30 mouse cellular contexts compared by ENCODE assay signal in the genomic region with DNA sequence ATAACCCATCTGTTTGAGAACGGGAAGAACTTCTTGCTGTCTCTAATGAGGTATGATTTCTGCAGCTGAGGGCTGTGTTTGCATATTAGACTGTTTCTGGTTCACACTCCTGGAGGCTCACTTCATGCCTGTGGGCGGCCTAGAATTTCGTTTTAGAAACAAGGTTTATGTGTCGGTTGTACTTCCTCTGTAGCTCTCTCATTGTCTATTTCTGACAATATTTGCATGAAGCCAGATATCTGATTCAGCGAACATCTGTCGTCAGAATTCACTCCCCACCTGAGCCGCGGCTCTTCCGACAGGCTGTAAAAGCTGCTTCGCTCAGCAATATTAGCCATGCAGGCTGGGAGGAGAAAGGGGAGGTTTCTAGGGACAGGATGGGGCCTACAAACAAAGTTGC.
DNase-seq lines count a peak whose midpoint lies in the region; ATAC-seq and TF ChIP-seq lines count a peak whose summit lies in the region.
"Had no signal": no experiment of that assay in that cellular context is flagged by ENCODE, and none has a peak within 500 bp of the region (broad histone marks: within the 10 kb centered on the region; RNA-seq: fewer than 3 reads in every experiment).

No protein-coding gene starts in this region.

- no peaks in the 10 kb centered on the region for H3K36me3 ChIP-seq in intestine, postnatal 0 days (ENCODE audit: control insufficient read depth, insufficient read depth)
- no peaks in the 10 kb centered on the region for H3K36me3 ChIP-seq in stomach, postnatal 0 days (ENCODE audit: control insufficient read depth, insufficient read depth, low read length)
- H3K36me3 ChIP-seq: embryonic facial prominence, embryonic 13.5 days; heart, embryonic 13.5 days; hindbrain, embryonic 10.5 days; limb, embryonic 10.5 days; limb, embryonic 15.5 days; liver, embryonic 13.5 days; midbrain, embryonic 13.5 days; neural tube, embryonic 13.5 days had no signal

- no peak overlapping the region for H3K27ac ChIP-seq in intestine, postnatal 0 days (ENCODE audit: low read depth, low read length)
- H3K27ac ChIP-seq in stomach, postnatal 0 days (replicated peaks): no peak overlapping the region
- H3K27ac ChIP-seq: embryonic facial prominence, embryonic 13.5 days; gastrocnemius, adult 2 months; heart, adult 2 months; heart, embryonic 13.5 days; hindbrain, embryonic 10.5 days; limb, embryonic 10.5 days; limb, embryonic 15.5 days; liver, embryonic 13.5 days; macrophage; midbrain, embryonic 13.5 days; neural tube, embryonic 13.5 days had no signal

- no peak overlapping the region for H3K9ac ChIP-seq in intestine, postnatal 0 days (ENCODE audit: low read depth, low read length)
- no peak overlapping the region for H3K9ac ChIP-seq in stomach, postnatal 0 days (ENCODE audit: low read length)
- H3K9ac ChIP-seq: embryonic facial prominence, embryonic 13.5 days; forebrain, postnatal 0 days; heart, embryonic 13.5 days; limb, embryonic 15.5 days; liver, embryonic 13.5 days; midbrain, embryonic 13.5 days; neural tube, embryonic 13.5 days had no signal

- no peak for TF ChIP-seq CTCF in intestine, postnatal 0 days (IDR thresholded peaks at IDR 0.05; ENCODE audit: low read depth)
- TF ChIP-seq CTCF in stomach, postnatal 0 days (IDR thresholded peaks at IDR 0.05; ENCODE audit: low read depth): no peak

- no peaks in the 10 kb centered on the region for H3K4me1 ChIP-seq in intestine, postnatal 0 days (replicated peaks; ENCODE audit: control insufficient read depth, insufficient read depth, low read length)
- H3K4me1 ChIP-seq in stomach, postnatal 0 days (replicated peaks; ENCODE audit: control insufficient read depth, insufficient read depth): no peaks in the 10 kb centered on the region
- H3K4me1 ChIP-seq: embryonic facial prominence, embryonic 13.5 days; heart, embryonic 13.5 days; hindbrain, embryonic 10.5 days; limb, embryonic 10.5 days; limb, embryonic 15.5 days; liver, embryonic 13.5 days; midbrain, embryonic 13.5 days; neural tube, embryonic 13.5 days had no signal

- WGBS in intestine, postnatal 0 days: 83% methylated on average over 10 of the region's 10 CpGs
- 79% methylated on average over 10 of the region's 10 CpGs for WGBS in stomach, postnatal 0 days

- peak; percentile 9 for DNase-seq in layer of hippocampus, adult 9-11 months
- DNase-seq in layer of hippocampus, adult 8-10 months (ENCODE audit: low spot score in 2 of 2): no peak
- peak; percentile 88 for DNase-seq in A20 (ENCODE audit: low read depth, low spot score)
- DNase-seq in frontal cortex, postnatal 36 days (ENCODE audit: low spot score in 2 of 2): peak; percentile 39 to 73
- DNase-seq in left cerebral cortex, postnatal 36 days (ENCODE audit: low spot score in 2 of 2): peak; percentile 43 to 45
- no peak for DNase-seq in cerebellum, postnatal 14 days
- no peak for DNase-seq in stomach, postnatal 0 days (ENCODE audit: low spot score)
- DNase-seq: adrenal gland, postnatal 14 days; cerebellum, adult 11-12 months; cerebellum, adult 9-11 months; forebrain, postnatal 0 days; gastrocnemius, adult 2 months; gastrocnemius, postnatal 36 days; heart, adult 2 months; heart, postnatal 10 days; kidney, adult 8-10 months; kidney, postnatal 10 days; liver, embryonic 13.5 days; lung, adult 18-20 months had no signal

- no peak for TF ChIP-seq EP300 in stomach, postnatal 0 days (optimal IDR thresholded peaks at IDR 0.05)

- H3K27me3 ChIP-seq in intestine, postnatal 0 days (replicated peaks; ENCODE audit: control insufficient read depth, insufficient read depth, low read length): no peaks in the 10 kb centered on the region
- H3K27me3 ChIP-seq in stomach, postnatal 0 days (ENCODE audit: control insufficient read depth, insufficient read depth, low read length): no peaks in the 10 kb centered on the region
- H3K27me3 ChIP-seq: embryonic facial prominence, embryonic 13.5 days; heart, embryonic 13.5 days; limb, embryonic 15.5 days; liver, embryonic 13.5 days; midbrain, embryonic 13.5 days; neural tube, embryonic 13.5 days had no signal

- no peak for ATAC-seq in intestine, postnatal 0 days
- no peak for ATAC-seq in stomach, postnatal 0 days (ENCODE audit: low FRiP score, low TSS enrichment)
- ATAC-seq: forebrain, postnatal 0 days; hindbrain, embryonic 16.5 days; lung, postnatal 0 days; midbrain, embryonic 13.5 days had no signal

- H3K4me2 ChIP-seq in intestine, postnatal 0 days (replicated peaks; ENCODE audit: low read depth): no peak overlapping the region
- H3K4me2 ChIP-seq in stomach, postnatal 0 days (replicated peaks; ENCODE audit: low read depth): no peak overlapping the region
- H3K4me2 ChIP-seq: embryonic facial prominence, embryonic 13.5 days; heart, embryonic 13.5 days; limb, embryonic 15.5 days; liver, embryonic 13.5 days; midbrain, embryonic 13.5 days; neural tube, embryonic 13.5 days had no signal

- H3K4me3 ChIP-seq in intestine, postnatal 0 days (ENCODE audit: low read depth, low read length): no peak overlapping the region
- H3K4me3 ChIP-seq in stomach, postnatal 0 days (ENCODE audit: low read depth, low read length): no peak overlapping the region
- H3K4me3 ChIP-seq: embryonic facial prominence, embryonic 13.5 days; gastrocnemius, adult 2 months; heart, adult 2 months; heart, embryonic 13.5 days; hindbrain, embryonic 10.5 days; limb, embryonic 10.5 days; limb, embryonic 15.5 days; liver, embryonic 13.5 days; midbrain, embryonic 13.5 days; neural tube, embryonic 13.5 days had no signal

- intact Hi-C loops in left cerebral cortex, postnatal 36 days (cut with DNase I): no loop called here

- no peaks in the 10 kb centered on the region for H3K9me3 ChIP-seq in intestine, postnatal 0 days (ENCODE audit: control insufficient read depth)
- no peaks in the 10 kb centered on the region for H3K9me3 ChIP-seq in stomach, postnatal 0 days (ENCODE audit: control insufficient read depth, low read length)
- H3K9me3 ChIP-seq: embryonic facial prominence, embryonic 13.5 days; heart, embryonic 13.5 days; hindbrain, embryonic 10.5 days; limb, embryonic 10.5 days; limb, embryonic 15.5 days; midbrain, embryonic 13.5 days; neural tube, embryonic 13.5 days had no signal

Comparison
In these comparisons a context has a peak if more than half of its experiments do, and no peak if none do; other contexts are left out.
1. DNase-seq: peak in layer of hippocampus, adult 9-11 months (single experiment), A20 (single experiment), frontal cortex, postnatal 36 days (2 of 2) and left cerebral cortex, postnatal 36 days (2 of 2); none in layer of hippocampus, adult 8-10 months (0 of 2), cerebellum, postnatal 14 days (0 of 2) and stomach, postnatal 0 days (single experiment).